Mouse (Mus musculus) forebrain, postnatal 0 days (tissue): ENCODE measurements around the gene Wdr81. TPM values are rescaled to one million over a fixed set of nuclear protein-coding genes. Genes with fewer than 3 reads are reported as not detected.

ENCODE experiments used
- ATAC-seq: fragments of 200-750 bp; cut with Nextera tagmentation; 2 replicates; pipeline ENCODE4 v1.8.0; 2017; ENCODE audit warnings: mild to moderate bottlenecking, moderate library complexity
- DNase-seq: peaks from one replicate; pipeline ENCODE4 v3.0.0-alpha.2; 2015
- H3K27ac ChIP-seq: fragments of 300-500 bp; sonication (generic); 2 replicates; pipeline ENCODE4 v1.5.1; 2014; ENCODE audit warnings: low read depth, mild to moderate bottlenecking, antibody characterized with exemption, low read length, moderate library complexity, mixed read lengths
- H3K27me3 ChIP-seq: fragments of 300-500 bp; sonication (generic); 2 replicates; pipeline ENCODE4 v1.6.1; 2014; ENCODE audit warnings: mild to moderate bottlenecking, low read length, mixed read lengths; ENCODE audit not compliant: insufficient read depth
- H3K36me3 ChIP-seq: fragments of 300-500 bp; sonication (generic); 2 replicates; pipeline ENCODE4 v1.6.1; 2014; ENCODE audit warnings: mild to moderate bottlenecking, moderate library complexity; ENCODE audit not compliant: insufficient read depth
- H3K4me1 ChIP-seq: fragments of 300-500 bp; sonication (generic); 2 replicates; pipeline ENCODE4 v1.6.1; 2014; ENCODE audit warnings: antibody characterized with exemption; ENCODE audit not compliant: insufficient read depth
- H3K4me2 ChIP-seq: fragments of 300-500 bp; sonication (generic); 2 replicates; pipeline ENCODE4 v1.6.1; 2014; ENCODE audit warnings: low read depth, mild to moderate bottlenecking, moderate library complexity
- H3K4me3 ChIP-seq: fragments of 300-500 bp; sonication (generic); 2 replicates; pipeline ENCODE4 v1.5.1; 2014; ENCODE audit warnings: low read depth, low read length, mixed read lengths
- H3K9ac ChIP-seq: fragments of 300-500 bp; sonication (generic); 2 replicates; pipeline ENCODE4 v1.6.1; 2014; ENCODE audit warnings: mild to moderate bottlenecking
- H3K9me3 ChIP-seq: fragments of 300-500 bp; sonication (generic); 2 replicates; pipeline ENCODE4 v1.6.1; 2016; ENCODE audit warnings: low read length
- CTCF ChIP-seq: sonication (generic); IDR thresholded peaks from 2 replicates; pipeline ENCODE4 v1.5.1; 2016; ENCODE audit warnings: antibody characterized with exemption, control low read depth, low read depth
- WGBS: fragments of 180-500 bp; shearing (Covaris S2); extraction: QIAGEN DNeasy Blood & Tissue Kit; methylation state at CpG from one replicate; pipeline ENCODE4 v1.1.7; 2014; 5-methylcytosine and 5-hydroxymethylcytosine counted together
- polyA plus RNA-seq: library from polyadenylated mRNA; unstranded; fragments of >200 nt; fragmentation: Nextera tagmentation; extraction: Ambion mirVana; gene quantifications from 2 replicates; pipeline ENCODE4 v1.2.1, GENCODE M21; 2015
- total RNA-seq: library from RNA; depleted of rRNA; stranded (reverse); fragments of >200 nt; gene quantifications from 2 replicates; pipeline ENCODE4 v1.2.3, GENCODE M21; 2014; rRNA removed

The Wdr81 gene
- total RNA-seq (15.8 and 15.9 TPM in 2 replicates), polyA plus RNA-seq (4.2 and 4.9 TPM in 2 replicates)

GRCm38 (mm10) chr11:75453991-75454930 lies at the start of gene Wdr81:
Gene Wdr81, minus strand, starts transcription at chr11:75454717.
- 4% methylated on average over 56 of the region's 56 CpGs for WGBS
- H3K4me1 ChIP-seq: 0 out of 2 replicates have a peak, but pooled peaks cover 8% of the 10 kb centered on the region
- H3K36me3 ChIP-seq: peaks cover 8% of the 10 kb centered on the region; the same call in 1 of the 2 replicates
- H3K9me3 ChIP-seq: no peaks in the 10 kb centered on the region
- H3K27me3 ChIP-seq: no peaks in the 10 kb centered on the region
- peak within 1 kb of the TSS; percentile 100 for H3K4me2 ChIP-seq
- DNase-seq (peak; percentile 91), ATAC-seq (peak; percentile 98)
- H3K9ac ChIP-seq: peak within 1 kb of the TSS; percentile 78
- 0 out of 2 replicates have a peak within 1 kb of the TSS, but pooled peaks have one; percentile 45 for H3K27ac ChIP-seq
- peak within 1 kb of the TSS; percentile 68 for H3K4me3 ChIP-seq
- TF ChIP-seq CTCF: peak; percentile 52

- H3K36me3 ChIP-seq: peaks cover 96% of the 10 kb centered on the region
- H3K9me3 ChIP-seq: no peaks in the 10 kb centered on the region
- no peak overlapping the region for H3K9ac ChIP-seq
- H3K4me1 ChIP-seq: no peaks in the 10 kb centered on the region
- TF ChIP-seq CTCF: no peak
- H3K4me2 ChIP-seq: no peak overlapping the region
- ATAC-seq (no peak), DNase-seq (no peak)
- H3K27ac ChIP-seq: no peak overlapping the region
- 79% methylated on average over 1 of the region's 1 CpGs for WGBS
- no peaks in the 10 kb centered on the region for H3K27me3 ChIP-seq
- no peak overlapping the region for H3K4me3 ChIP-seq
These were observed 43.6 kb upstream of the Wdr81 start for GRCm38 (mm10) chr11:75498126-75498525.

GRCm38 (mm10) chr11:75494296-75495049 lies 40.0 kb upstream of the Wdr81 start:
- Histone ChIP-seq H3K4me1 (no peaks in the 10 kb centered on the region), H3K9ac (no peak overlapping the region), H3K36me3 (peaks cover 97% of the 10 kb centered on the region), H3K4me2 (no peak overlapping the region), H3K27ac (no peak overlapping the region), H3K27me3 (no peaks in the 10 kb centered on the region), H3K4me3 (no peak overlapping the region), H3K9me3 (no peaks in the 10 kb centered on the region)
- ATAC-seq (no peak), DNase-seq (no peak)
- no peak for TF ChIP-seq CTCF
- WGBS: 96% methylated on average over 10 of the region's 10 CpGs

- Histone ChIP-seq H3K9ac (peak overlapping the region; percentile 99), H3K27me3 (no peaks in the 10 kb centered on the region), H3K4me2 (peak overlapping the region; percentile 94), H3K4me1 (peaks cover 11% of the 10 kb centered on the region), H3K9me3 (no peaks in the 10 kb centered on the region), H3K27ac (no peak overlapping the region), H3K36me3 (peaks cover 32% of the 10 kb centered on the region), H3K4me3 (peak overlapping the region; percentile 99)
- TF ChIP-seq CTCF: no peak
- no peak for DNase-seq
- no peak for ATAC-seq
- whole genome bisulfite sequencing: 40% methylated on average over 6 of the region's 6 CpGs
These were observed 33.0 kb upstream of the Wdr81 start for GRCm38 (mm10) chr11:75487496-75487895.

- Histone ChIP-seq H3K4me2 (peak within 1 kb of the TSS; percentile 94), H3K4me3 (peak within 1 kb of the TSS; percentile 99), H3K27ac (peak within 1 kb of the TSS; percentile 86), H3K36me3 (peaks cover 25% of the 10 kb centered on the region), H3K9me3 (no peaks in the 10 kb centered on the region), H3K4me1 (peaks cover 11% of the 10 kb centered on the region), H3K9ac (peak within 1 kb of the TSS; percentile 99), H3K27me3 (no peaks in the 10 kb centered on the region)
- peak; percentile 100 for ATAC-seq
- TF ChIP-seq CTCF: no peak
- under 1% methylated on average over 52 of the region's 52 CpGs for WGBS
- DNase-seq: peak; percentile 99
These were observed 32.2 kb upstream of the Wdr81 start, which contains the start of gene Prpf8 for GRCm38 (mm10) chr11:75486601-75487285. Gene Prpf8, plus strand, starts transcription at chr11:75486816.

GRCm38 (mm10) chr11:75486192-75486591 lies 31.7 kb upstream of the Wdr81 start:
- Histone ChIP-seq H3K4me3 (peak overlapping the region; percentile 99; the same call in 1 of the 2 replicates), H3K36me3 (peaks cover 19% of the 10 kb centered on the region), H3K27ac (peak overlapping the region; percentile 67; the same call in 1 of the 2 replicates), H3K27me3 (no peaks in the 10 kb centered on the region), H3K4me2 (peak overlapping the region; percentile 37), H3K9ac (no peak overlapping the region), H3K4me1 (peaks cover 11% of the 10 kb centered on the region), H3K9me3 (no peaks in the 10 kb centered on the region)
- DNase-seq: no peak
- 19% methylated on average over 3 of the region's 3 CpGs for WGBS
- ATAC-seq: peak; percentile 19
- TF ChIP-seq CTCF: no peak
